Mouse (Mus musculus) forebrain, embryonic 12.5 days (tissue): ENCODE measurements around the gene Nol4l. TPM values are rescaled to one million over a fixed set of nuclear protein-coding genes. Genes with fewer than 3 reads are reported as not detected.

Experiments used
- ATAC-seq: fragments of 200-750 bp; cut with Nextera tagmentation; 2 replicates; pipeline ENCODE4 v1.8.0; 2017; ENCODE audit warnings: moderate TSS enrichment; ENCODE audit not compliant: low FRiP score
- H3K27ac ChIP-seq: fragments of 300-500 bp; sonication (generic); 2 replicates; pipeline ENCODE4 v1.5.1; 2016; ENCODE audit warnings: mild to moderate bottlenecking
- H3K27me3 ChIP-seq: fragments of 300-500 bp; sonication (generic); 2 replicates; pipeline ENCODE4 v1.6.1; 2016; ENCODE audit warnings: mild to moderate bottlenecking
- H3K36me3 ChIP-seq: fragments of 300-500 bp; sonication (generic); replicated peaks from 2 replicates; pipeline ENCODE4 v1.6.1; 2016; ENCODE audit warnings: mild to moderate bottlenecking
- H3K4me1 ChIP-seq: fragments of 300-500 bp; sonication (generic); 2 replicates; pipeline ENCODE4 v1.6.1; 2016
- H3K4me2 ChIP-seq: fragments of 300-500 bp; sonication (generic); 2 replicates; pipeline ENCODE4 v1.6.1; 2016; ENCODE audit warnings: mild to moderate bottlenecking, moderate library complexity
- H3K4me3 ChIP-seq: fragments of 300-500 bp; sonication (generic); replicated peaks from 2 replicates; pipeline ENCODE4 v1.5.1; 2016; ENCODE audit warnings: mild to moderate bottlenecking
- H3K9ac ChIP-seq: fragments of 300-500 bp; sonication (generic); 2 replicates; pipeline ENCODE4 v1.6.1; 2016; ENCODE audit warnings: mild to moderate bottlenecking
- H3K9me3 ChIP-seq: fragments of 300-500 bp; sonication (generic); 2 replicates; pipeline ENCODE4 v1.6.1; 2016
- WGBS: fragments of 180-500 bp; shearing (Covaris S2); methylation state at CpG from one replicate; pipeline ENCODE4 v1.1.7; 2016; 5-methylcytosine and 5-hydroxymethylcytosine counted together
- polyA plus RNA-seq: library from polyadenylated mRNA; unstranded; fragments of >200 nt; fragmentation: Nextera tagmentation; extraction: Ambion mirVana; gene quantifications from 2 replicates; pipeline ENCODE4 v1.2.1, GENCODE M21; 2016

Nol4l gene
- polyA plus RNA-seq, 1 experiment from 2014 or later = 31.4 TPM

DNA sequence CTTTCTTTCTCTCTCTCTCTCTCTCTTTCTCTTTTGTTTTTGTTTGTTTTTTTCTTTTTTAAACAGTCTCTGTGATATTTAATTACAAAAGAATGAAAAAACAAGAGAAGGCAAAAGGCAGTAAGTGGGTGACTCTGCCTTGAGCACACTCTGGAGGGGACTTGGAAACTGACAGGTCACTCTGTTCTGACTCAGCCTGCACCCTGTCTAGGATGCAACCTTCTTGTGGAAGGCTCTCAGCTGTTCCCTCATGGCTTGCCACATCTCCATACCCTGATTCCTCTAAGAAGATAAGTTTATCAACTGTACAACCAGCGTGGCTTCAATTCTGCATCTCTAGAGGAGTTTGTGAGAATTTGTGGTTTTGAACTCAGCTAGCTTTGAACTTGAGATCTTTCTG lies 62.4 kb downstream of the Nol4l start:
- Histone ChIP-seq H3K4me2 (no peak overlapping the region), H3K36me3 (no peaks in the 10 kb centered on the region; the same call in 1 of the 2 replicates), H3K27me3 (no peaks in the 10 kb centered on the region), H3K4me3 (no peak overlapping the region), H3K4me1 (peaks cover 21% of the 10 kb centered on the region), H3K9me3 (0 out of 2 replicates have a peak, but pooled peaks cover 4% of the 10 kb centered on the region), H3K9ac (no peak overlapping the region), H3K27ac (no peak overlapping the region)
- no peak for ATAC-seq
- WGBS = 86% methylated on average over 1 of the region's 1 CpGs

DNA sequence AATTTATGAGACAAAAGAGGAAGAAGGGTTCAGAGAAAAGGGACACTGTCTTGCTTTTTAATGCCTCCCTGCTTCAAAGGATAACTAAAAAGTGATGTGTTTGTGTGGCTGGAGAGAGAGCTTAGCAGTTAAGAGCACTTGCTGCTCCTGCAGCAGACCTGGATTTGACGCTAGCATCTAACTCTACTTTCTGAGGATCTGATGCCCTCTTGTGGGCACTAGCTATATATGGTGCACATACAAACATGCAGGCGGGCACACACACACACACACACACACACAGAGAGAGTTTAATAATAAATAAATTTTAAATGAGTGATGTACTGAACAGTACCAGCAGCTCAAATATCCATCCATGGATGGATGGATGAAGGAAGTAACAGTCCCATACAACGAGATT lies 66.5 kb downstream of the Nol4l start:
- H3K4me2 ChIP-seq = no peak overlapping the region
- 0 out of 2 replicates have a peak, but pooled peaks cover 4% of the 10 kb centered on the region for H3K9me3 ChIP-seq
- no peak overlapping the region for H3K4me3 ChIP-seq
- no peak overlapping the region for H3K27ac ChIP-seq
- no peak overlapping the region for H3K9ac ChIP-seq
- ATAC-seq = no peak
- peaks cover 11% of the 10 kb centered on the region for H3K4me1 ChIP-seq
- H3K36me3 ChIP-seq = no peaks in the 10 kb centered on the region; the same call in 1 of the 2 replicates
- no peaks in the 10 kb centered on the region for H3K27me3 ChIP-seq
- 72% methylated on average over 3 of the region's 3 CpGs for WGBS

DNA sequence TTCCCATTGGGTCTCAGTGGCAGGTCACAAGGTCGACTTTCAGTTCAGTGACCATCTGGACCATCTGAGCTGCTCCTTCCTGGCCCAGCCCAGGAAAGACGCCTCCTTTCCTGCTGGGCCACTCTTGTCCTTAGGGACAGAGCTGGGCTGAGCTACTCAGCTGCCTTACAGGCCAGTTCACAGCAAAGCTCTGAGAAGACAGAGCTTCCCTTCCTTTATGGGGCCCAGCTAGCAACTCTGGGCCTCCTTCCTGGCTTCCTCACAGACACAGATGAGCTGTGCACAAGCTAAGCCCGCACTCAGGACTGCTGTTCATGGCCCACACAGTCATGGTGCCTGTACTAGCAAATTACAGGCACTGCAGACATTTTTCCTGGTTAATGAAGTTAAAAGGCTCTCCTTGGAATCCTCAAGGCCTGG lies 71.7 kb downstream of the Nol4l start:
- ATAC-seq = no peak
- H3K36me3 ChIP-seq = no peaks in the 10 kb centered on the region
- H3K4me1 ChIP-seq = peaks cover 24% of the 10 kb centered on the region
- no peak overlapping the region for H3K9ac ChIP-seq
- H3K27ac ChIP-seq = peak overlapping the region; percentile 79
- H3K9me3 ChIP-seq = no peaks in the 10 kb centered on the region
- WGBS = 36% methylated on average over 3 of the region's 3 CpGs
- peaks cover 12% of the 10 kb centered on the region; the same call in 1 of the 2 replicates for H3K27me3 ChIP-seq
- H3K4me3 ChIP-seq = no peak overlapping the region
- H3K4me2 ChIP-seq = no peak overlapping the region

GRCm38 (mm10) chr2:153457467-153457866 lies 72.3 kb downstream of the Nol4l start:
- H3K9ac ChIP-seq = peak overlapping the region; percentile 18; the same call in 1 of the 2 replicates

DNA sequence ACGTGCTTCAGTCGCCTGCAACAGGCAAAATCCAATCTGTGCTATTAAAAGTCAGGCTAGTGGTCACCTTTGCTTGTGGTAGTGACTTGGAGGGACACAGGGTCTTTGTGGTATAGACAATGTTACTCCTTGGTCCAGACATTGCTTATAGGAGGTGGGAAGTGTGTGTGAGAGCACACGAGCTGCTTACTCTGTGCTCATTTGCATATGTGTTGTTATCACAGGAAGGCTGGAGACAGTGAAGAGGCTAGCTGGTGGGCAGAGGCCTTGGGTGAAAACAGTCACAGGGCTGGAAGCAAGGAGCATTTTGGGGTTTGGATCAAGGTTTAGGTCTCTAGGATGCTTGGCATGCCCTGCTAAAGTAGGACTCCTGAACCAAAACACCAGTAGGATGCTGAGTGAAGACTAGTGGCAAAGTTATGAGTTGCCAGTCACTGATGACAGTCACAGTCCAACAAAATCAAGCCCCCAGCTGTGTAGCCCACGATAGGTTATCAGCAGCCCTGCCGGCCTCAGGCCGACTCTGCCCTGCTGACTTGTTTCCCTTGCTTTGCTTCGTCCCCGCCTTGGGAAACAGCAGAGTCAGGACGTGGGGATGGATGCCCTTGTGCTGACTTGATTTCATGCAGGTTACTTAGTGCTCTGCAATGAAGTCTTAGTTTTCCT lies 74.8 kb downstream of the Nol4l start:
- no peak for ATAC-seq
- H3K4me3 ChIP-seq = no peak overlapping the region
- H3K36me3 ChIP-seq = no peaks in the 10 kb centered on the region
- H3K4me1 ChIP-seq = peaks cover 19% of the 10 kb centered on the region
- H3K9me3 ChIP-seq = no peaks in the 10 kb centered on the region
- WGBS = 65% methylated on average over 9 of the region's 9 CpGs
- H3K27me3 ChIP-seq = peaks cover 12% of the 10 kb centered on the region; the same call in 1 of the 2 replicates
- no peak overlapping the region for H3K9ac ChIP-seq
- H3K27ac ChIP-seq = no peak overlapping the region
- no peak overlapping the region for H3K4me2 ChIP-seq

More at GRCm38 (mm10) chr2:153457467-153457866, 72.3 kb downstream of the Nol4l start:
- H3K9me3 ChIP-seq = no peaks in the 10 kb centered on the region
- H3K4me3 ChIP-seq = no peak overlapping the region
- peaks cover 12% of the 10 kb centered on the region; the same call in 1 of the 2 replicates for H3K27me3 ChIP-seq
- peaks cover 24% of the 10 kb centered on the region for H3K4me1 ChIP-seq
- H3K4me2 ChIP-seq = no peak overlapping the region; the same call in 1 of the 2 replicates
- no peaks in the 10 kb centered on the region for H3K36me3 ChIP-seq
- peak overlapping the region; percentile 79 for H3K27ac ChIP-seq
- ATAC-seq = peak; percentile 62; the same call in 1 of the 2 replicates
- 14% methylated on average over 4 of the region's 4 CpGs for WGBS

DNA sequence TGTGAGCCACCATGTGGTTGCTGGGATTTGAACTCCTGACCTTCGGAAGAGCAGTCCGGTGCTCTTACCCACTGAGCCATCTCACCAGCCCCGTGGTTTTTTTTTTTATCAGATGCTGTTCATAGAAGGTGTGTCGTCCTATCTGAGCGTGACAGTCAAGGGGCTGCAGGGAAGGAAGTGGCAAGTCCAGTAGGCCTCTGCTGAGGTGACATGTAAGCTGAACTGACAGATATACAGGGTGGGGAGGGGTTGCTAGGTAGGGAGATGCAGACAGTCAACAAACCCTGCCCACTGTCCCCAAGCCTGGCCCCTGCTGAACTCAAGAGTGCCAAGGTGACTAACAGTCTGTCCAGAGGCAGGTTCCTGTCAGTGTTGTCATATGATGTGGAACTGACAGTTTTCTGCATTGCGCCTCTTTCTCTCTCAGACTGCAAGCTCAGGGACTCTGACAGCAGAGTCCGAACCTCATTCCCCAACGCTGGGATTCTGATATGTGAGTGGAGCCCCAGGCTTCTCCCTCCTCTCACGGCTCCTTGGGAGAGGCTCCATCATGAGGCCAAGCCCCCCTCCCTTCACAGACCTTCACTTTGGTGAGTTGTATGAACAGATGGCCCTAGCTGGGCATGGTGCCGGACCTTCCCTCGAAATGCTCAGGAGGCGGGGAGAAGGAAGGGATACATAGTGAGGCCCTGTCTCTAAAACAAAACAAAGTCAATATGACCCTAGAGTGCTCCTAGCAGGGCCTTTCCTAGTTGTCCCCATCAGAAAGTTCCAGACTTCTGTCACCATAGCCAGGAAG lies 75.6 kb downstream of the Nol4l start:
- Histone ChIP-seq H3K27me3 (peaks cover 12% of the 10 kb centered on the region; the same call in 1 of the 2 replicates), H3K27ac (0 out of 2 replicates have a peak overlapping the region, but pooled peaks have one; percentile 31), H3K4me2 (no peak overlapping the region), H3K4me3 (no peak overlapping the region), H3K9ac (no peak overlapping the region), H3K9me3 (no peaks in the 10 kb centered on the region), H3K4me1 (peaks cover 19% of the 10 kb centered on the region), H3K36me3 (no peaks in the 10 kb centered on the region)
- 75% methylated on average over 12 of the region's 12 CpGs for WGBS
- ATAC-seq = no peak

DNA sequence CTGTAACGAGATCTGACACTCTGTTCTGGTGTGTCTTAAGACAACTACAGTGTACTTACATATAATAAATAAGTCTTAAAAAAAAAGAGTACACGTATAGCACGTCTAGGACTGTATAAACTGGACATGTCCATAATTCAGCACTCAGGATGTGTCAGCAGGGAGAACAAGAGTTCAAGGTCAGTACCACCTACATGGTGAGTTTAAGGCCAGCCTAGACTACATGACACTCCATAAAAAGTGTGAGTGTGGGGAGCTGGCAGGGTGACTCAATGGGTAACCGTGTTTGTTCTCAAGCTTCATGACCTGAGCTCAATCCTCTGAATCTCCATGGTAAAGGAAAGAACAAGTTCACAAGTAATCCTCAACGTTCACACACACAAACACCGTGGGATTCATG lies 81.3 kb downstream of the Nol4l start:
- H3K9ac ChIP-seq = no peak overlapping the region
- H3K36me3 ChIP-seq = no peaks in the 10 kb centered on the region
- no peak overlapping the region for H3K27ac ChIP-seq
- H3K9me3 ChIP-seq = no peaks in the 10 kb centered on the region
- H3K4me2 ChIP-seq = no peak overlapping the region
- peaks cover 9% of the 10 kb centered on the region; the same call in 1 of the 2 replicates for H3K27me3 ChIP-seq
- H3K4me3 ChIP-seq = no peak overlapping the region
- no peak for ATAC-seq
- WGBS = 86% methylated on average over 6 of the region's 6 CpGs
- peaks cover 15% of the 10 kb centered on the region for H3K4me1 ChIP-seq

GRCm38 (mm10) chr2:153447719-153448118 lies 82.1 kb downstream of the Nol4l start:
- Histone ChIP-seq H3K4me2 (no peak overlapping the region), H3K4me1 (peaks cover 23% of the 10 kb centered on the region), H3K9me3 (no peaks in the 10 kb centered on the region), H3K4me3 (no peak overlapping the region), H3K27me3 (peaks cover 9% of the 10 kb centered on the region; the same call in 1 of the 2 replicates), H3K27ac (no peak overlapping the region), H3K9ac (no peak overlapping the region), H3K36me3 (no peaks in the 10 kb centered on the region)
- ATAC-seq = no peak
- WGBS = 91% methylated on average over 3 of the region's 3 CpGs

DNA sequence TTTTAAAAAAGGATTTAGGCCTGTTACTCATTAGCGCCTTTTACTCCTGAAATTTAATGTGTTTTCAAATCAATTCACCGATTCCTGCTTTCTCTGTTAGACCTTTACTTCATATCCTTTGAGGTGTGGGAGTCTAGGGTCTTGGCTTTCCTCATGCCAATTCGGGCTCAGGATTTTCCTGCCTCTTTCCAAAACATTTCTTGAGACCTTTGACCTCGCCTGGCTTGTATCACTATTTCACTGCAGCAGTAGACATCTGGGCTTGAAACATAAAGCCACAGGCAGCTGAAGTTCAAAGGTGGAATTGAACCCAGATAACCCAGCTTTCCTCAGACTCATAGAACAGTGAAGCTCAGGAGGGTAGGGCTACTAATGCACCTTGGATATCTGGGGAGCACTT lies 83.3 kb downstream of the Nol4l start:
- WGBS = 22% methylated on average over 4 of the region's 4 CpGs
- no peak for ATAC-seq
- H3K4me2 ChIP-seq = peak overlapping the region; percentile 85
- H3K27me3 ChIP-seq = peaks cover 9% of the 10 kb centered on the region; the same call in 1 of the 2 replicates
- H3K27ac ChIP-seq = peak overlapping the region; percentile 96; the same call in 1 of the 2 replicates
- peaks cover 35% of the 10 kb centered on the region for H3K4me1 ChIP-seq
- peak overlapping the region; percentile 88; the same call in 1 of the 2 replicates for H3K4me3 ChIP-seq
- no peak overlapping the region for H3K9ac ChIP-seq
- H3K9me3 ChIP-seq = no peaks in the 10 kb centered on the region
- no peaks in the 10 kb centered on the region for H3K36me3 ChIP-seq

GRCm38 (mm10) chr2:153446017-153446408 lies 83.8 kb downstream of the Nol4l start:
- Histone ChIP-seq H3K27ac (peak overlapping the region; percentile 96), H3K27me3 (peaks cover 9% of the 10 kb centered on the region; the same call in 1 of the 2 replicates), H3K9me3 (no peaks in the 10 kb centered on the region), H3K4me3 (peak overlapping the region; percentile 88), H3K4me2 (peak overlapping the region; percentile 85), H3K4me1 (peaks cover 40% of the 10 kb centered on the region), H3K9ac (peak overlapping the region; percentile 93), H3K36me3 (no peaks in the 10 kb centered on the region)
- WGBS = under 1% methylated on average over 8 of the region's 8 CpGs
- ATAC-seq = no peak

DNA sequence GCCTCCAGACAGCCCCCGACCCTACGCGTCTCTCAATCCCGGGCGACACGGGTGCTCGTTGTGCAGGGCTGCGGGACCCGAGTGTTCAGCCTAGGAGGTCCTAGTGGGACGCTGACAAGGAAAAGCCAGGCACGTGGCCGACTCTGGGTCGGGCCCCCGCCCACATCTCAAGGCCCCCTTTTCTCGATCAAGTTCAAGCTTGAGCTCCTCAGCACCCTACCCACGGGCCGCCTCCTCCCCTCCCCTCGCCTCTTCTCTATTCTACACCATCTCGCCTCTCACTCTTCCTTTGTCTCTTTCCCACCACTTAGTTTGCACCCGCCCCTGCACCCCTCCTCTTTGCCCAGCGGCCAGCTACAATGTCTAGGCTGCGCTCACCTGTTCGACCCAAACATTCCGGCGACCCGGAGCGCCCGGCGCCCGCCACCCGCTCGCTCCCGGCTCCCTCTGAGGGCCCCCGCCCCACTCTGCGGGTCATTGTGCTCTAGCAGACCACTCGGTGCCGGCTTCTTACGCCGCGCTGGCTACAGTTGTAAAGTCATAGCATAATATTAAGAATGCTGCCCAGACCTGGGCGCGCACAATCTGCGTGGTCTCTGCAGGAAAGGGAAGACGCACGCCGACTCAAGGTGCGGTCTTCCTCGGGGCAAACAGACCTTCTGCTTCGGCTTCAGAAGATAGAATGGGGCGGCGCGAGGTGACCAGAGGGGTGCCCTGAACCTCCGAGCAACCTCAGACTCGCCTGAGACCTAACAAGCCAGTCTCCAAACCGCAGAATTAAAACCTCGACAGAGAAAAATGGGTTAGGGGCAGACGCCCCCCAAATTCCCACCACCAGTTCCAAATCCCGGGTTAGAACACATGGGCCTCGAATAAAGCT lies 84.4 kb downstream of the Nol4l start:
- Histone ChIP-seq H3K4me1 (peaks cover 46% of the 10 kb centered on the region), H3K27ac (peak overlapping the region; percentile 96), H3K9ac (peak overlapping the region; percentile 93), H3K27me3 (peaks cover 9% of the 10 kb centered on the region; the same call in 1 of the 2 replicates), H3K9me3 (no peaks in the 10 kb centered on the region), H3K36me3 (no peaks in the 10 kb centered on the region), H3K4me3 (peak overlapping the region; percentile 88), H3K4me2 (peak overlapping the region; percentile 85)
- under 1% methylated on average over 59 of the region's 59 CpGs for WGBS
- peak; percentile 60 for ATAC-seq
